Mouse (Mus musculus) embryo, embryonic 10.5 days (tissue): ENCODE data around the gene Psma6.
"Not testable (repeated sequence)": the region's sequence is repeated elsewhere in the genome, so short reads cannot be mapped to it uniquely, and the experiment has no call there.

Experiments used
- DNase-seq: peaks from one replicate; pipeline ENCODE4 v3.0.0-alpha.2; 2015; ENCODE audit warnings: low spot score

Psma6 gene

DNA sequence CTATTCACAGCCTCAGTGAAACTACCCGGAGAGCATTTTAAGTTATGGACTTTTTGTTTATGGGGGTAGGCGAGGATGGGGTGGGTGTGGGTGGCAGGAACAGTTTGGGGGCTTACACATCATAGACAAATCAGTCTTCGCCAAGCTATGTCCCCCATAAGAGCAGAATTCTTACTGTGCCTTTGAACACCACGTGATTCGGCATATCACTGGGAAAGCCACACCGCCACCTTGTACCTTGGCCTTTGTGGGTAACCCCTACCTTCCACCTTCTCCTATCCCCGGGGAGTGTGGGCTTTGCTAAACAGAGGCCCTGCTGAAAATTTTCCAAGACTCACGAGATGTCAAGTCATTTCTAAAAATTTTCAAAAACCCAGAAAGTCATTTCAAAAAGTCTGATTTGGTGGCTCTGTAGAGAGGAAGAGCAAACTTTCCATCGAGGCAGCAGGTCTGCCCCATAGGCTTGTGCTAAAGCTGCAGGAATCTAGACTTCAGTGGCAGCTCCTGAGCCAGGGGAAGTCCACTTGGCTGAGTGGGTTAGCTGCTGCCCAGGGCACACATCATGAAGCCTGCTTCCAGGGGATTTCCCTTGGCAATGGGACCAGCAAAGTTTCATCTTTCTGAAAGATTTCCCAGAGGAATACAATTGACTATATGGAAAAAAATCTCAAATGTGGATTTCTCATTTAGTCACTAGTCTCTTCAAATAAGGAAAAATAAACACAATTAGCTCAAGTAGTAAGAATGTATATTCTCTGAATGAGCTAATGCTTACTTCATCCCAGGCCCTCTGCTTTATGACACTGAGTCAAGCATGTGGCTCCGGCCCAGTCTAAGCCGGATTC lies 8.9 kb downstream of the Psma6 start:
- DNase-seq = no peak

DNA sequence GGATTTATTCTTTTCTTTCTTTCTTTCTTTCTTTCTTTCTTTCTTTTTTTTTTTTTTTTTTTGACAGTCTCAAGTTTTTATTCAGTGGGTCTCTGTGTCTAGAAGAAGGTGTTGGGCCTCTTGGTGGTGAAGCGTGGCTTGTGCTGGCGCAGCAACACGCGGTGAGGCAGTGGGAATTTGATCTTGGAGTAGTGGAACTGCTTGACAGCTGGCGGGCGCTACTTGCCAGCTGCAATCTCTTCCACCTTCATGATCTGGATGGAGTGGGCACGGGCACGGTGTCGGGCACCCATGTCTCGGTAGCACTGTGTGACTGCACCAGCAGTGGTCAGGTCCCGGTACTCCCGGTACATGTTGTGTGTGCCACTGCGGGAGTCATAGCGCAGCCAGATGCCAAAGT lies 11.6 kb downstream of the Psma6 start:
- DNase-seq = not testable (repeated sequence)

DNA sequence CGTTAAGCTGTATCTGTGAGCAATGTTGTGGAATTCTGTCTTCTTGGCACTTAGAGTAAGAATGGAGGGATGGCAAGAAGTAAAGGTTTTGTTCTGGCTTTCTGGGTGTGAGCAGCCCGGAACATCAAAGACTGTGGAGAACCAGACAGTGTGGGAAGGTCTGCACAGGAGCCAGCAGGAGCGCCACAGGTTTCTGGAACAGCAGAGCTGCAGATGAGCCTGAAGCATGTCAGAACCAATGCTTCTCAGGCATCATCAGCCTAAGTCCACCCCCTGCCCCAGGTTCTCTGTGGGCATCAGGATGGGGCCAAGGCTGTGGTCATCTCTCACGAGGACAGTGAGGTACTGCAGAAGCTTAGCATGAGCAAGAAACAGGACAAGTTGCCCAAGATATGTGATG lies 12.5 kb downstream of the Psma6 start:
- no peak for DNase-seq

DNA sequence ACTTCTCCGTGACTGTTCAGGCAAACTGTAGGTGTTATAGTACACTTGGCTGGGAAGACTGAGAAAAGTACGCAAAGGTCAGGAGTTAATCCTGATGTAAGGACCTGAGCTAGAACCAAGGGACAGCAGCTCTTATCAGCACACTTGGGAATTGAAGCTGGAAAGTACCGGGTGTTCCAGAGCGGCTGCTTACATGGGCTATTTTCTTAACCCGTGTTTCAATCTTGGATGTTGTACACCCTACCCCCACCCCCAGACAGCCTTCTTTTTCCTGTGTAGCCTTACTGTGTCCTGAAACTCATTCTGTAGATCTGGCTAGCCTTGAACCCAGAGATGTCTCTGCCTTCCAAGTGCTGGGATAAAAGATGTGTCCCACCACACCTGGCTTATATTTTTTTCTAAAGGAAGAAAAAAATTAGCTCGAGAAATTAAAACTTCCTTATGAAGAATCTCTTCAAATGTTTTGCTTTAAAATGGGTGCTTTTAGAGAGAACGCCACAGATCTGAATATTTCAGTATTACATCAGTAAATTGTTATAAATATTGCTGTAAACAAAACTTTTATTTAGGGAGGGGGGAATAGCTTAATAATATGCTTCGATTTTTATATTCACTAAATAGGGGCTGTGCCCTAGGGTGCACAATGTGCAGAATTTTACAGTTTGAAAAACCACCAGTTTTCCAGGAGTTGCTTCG lies 13.7 kb downstream of the Psma6 start:
- DNase-seq = peak; percentile 15

DNA sequence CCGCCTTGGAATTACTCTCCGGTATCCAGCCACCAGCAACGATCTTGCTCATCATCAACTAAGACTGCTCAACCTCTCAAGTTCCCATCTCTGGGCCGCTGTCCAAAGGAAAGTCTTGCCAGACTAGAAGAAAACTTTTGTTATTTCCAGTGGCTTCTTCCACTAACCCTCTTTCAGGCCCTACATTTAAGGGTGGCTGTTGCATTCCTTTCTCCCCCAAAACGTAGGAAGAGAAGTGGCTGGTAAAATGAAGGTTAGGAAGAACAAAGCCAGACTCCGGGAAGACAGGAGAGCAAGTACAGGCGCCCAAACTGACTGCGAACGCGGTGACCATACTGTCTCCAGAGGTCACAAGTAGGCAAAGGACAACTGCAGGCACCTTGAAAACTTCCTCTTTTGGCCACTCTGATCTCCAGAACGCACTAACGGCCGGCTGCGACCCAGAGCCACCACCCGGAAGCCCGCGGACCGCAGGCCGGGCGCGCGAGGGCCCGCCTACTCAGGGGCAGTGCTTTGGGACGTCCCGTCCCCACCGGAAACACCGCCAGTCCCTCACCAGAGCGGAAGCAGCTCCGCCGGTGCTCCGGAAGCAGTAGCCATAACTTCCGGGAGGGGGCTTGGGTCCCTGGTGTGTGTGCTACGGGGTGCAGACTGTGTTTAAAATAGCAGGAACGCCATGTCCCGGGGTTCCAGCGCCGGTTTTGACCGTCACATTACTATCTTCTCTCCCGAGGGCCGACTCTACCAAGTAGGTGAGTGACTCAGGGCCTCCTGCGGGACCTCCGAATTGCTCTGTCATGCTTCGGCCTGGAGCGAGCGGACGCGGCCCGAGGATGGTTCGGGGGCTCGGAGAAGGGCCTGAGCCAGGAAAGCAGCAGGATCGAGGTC lies 14.5 kb downstream of the Psma6 start:
- peak; percentile 97 for DNase-seq

DNA sequence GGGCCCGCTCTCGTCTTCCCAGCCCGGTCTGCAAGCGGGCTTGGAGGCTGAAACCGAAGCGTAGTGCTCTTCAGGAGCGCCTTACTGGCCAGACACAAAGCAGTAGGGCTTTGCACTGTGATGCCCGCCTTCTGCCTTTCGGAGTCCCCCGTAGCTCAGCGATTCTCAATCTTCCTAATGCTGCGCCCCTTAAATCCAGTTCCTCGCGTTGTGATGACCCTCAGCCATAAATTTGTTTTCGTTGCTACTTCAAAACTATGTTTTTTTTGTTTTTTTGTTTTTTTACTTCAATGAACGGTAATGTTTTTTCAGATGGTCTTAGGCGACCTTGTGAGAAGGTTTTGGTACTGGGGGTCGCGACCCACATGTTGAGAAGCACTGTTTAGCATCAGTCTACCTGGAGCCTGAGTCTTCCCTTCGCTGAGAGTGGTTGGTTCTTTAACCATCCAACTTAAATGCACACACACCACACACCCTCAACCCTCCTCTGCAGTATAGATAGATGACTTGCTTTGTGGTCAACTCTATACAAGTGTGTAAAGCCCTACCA lies 15.2 kb downstream of the Psma6 start:
- DNase-seq = no peak

DNA sequence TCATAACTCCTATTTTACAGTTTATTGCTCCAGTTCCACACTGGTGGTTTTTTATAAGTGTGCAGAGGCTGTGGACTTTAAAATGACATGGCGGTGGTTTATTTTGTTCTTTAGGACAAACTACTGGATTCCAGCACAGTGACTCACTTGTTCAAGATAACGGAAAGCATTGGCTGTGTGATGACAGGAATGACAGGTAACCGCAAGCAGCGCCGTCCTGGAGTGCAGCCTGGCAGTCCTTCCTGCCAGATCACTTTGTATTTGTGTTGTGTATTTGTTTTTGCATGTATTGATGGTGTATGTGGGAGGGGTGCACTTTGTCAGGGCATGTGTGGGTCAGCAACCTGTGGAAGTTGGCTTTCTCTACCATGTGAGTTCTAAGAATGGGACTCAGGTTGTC lies 23.9 kb downstream of the Psma6 start:
- no peak for DNase-seq

DNA sequence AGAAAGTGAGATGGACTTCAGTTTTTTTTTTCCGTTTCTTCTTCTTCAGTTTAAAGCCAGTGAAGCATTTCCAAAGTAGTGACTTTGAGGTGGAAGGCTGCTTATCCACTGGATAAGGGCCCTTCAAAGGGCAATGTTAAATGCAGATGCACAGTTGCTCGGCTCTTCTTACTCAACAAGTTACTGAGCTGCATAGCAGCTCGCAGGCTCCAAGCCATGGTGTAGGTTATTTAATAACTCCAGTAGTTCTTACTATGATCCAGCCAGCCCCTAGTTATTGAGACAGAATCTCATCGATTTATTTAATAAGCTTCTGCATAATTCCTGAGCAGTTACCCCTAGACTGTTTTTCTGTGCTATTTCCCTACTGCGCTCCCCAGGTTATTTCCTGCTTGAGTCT lies 31.2 kb downstream of the Psma6 start:
- no peak for DNase-seq

DNA sequence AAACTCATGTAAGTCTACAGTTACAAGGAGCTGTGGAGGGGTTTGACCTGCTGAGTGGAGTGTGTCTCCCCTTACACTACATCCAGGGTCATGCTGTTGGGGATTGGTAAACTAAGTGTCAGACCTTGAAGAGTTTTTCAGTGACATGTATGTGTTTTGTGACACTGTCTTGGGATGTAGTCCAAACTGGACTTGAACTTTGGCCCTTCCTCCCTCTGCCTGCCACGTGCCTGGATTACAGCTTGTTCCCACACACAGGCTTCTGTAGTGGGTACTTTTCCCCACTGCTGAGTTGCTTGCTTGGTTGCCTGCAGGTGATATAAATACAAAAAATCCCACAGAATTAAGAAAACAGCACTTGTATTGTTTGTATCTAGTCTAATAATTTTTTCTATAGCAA lies 31.7 kb downstream of the Psma6 start:
- no peak for DNase-seq

DNA sequence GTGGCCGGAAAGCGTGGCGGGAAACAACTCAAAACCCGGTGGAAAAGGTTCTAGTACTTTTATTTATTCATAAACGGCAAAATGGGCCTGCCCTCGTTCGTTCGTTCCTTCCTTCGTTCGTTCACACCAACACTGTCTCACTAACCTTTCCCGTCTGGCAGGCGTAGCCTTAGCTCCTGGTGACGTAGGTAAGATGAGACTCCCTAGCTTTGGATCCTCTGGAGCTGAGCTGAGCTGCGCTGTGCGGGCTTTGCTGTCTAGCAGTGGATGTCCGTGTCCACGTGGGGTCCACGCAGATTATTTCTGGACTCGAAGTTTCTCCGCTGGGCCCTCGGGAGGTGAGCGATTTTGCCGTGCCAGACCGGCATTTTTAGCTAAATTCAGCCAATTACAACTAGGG lies 36.2 kb downstream of the Psma6 start:
- no peak for DNase-seq

DNA sequence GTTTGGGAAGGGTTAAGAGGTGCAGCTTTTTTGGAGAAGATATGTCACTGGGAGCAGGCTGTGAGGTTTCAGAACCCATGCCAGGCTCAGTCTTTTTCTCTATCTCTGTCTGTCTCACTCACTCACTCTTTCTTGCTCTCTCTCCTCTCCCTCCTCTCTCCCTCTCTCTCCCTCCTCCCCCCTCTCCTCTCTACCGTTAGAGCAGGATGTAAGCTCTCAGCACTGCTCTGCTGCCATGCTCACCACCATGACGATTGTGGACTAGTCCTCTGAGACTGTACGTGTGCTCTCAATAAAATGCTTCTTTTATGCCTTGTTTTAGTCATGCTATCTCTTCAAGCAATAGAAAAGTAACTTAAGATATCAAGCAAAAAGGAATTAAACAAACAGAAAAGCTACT lies 38.0 kb downstream of the Psma6 start:
- DNase-seq = no peak

DNA sequence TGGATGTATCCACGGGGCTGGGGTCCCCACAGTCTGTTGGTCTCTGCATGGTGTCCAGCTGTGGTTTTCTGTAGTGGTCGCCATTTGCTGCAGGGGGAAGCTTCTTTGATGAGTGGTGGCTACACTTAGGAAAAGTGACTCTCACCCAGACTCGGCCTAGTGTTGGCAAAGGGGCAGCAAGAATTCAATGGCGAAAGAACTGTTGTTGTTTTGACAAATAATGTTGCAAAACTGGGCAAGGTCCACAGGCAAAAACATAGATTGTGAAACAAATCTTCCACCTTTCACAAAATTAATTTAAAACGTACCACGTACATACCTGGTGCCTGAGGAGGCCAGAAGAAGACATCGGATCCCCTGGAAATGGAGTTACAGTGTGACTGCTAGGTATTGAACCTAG lies 42.3 kb downstream of the Psma6 start:
- DNase-seq = no peak

DNA sequence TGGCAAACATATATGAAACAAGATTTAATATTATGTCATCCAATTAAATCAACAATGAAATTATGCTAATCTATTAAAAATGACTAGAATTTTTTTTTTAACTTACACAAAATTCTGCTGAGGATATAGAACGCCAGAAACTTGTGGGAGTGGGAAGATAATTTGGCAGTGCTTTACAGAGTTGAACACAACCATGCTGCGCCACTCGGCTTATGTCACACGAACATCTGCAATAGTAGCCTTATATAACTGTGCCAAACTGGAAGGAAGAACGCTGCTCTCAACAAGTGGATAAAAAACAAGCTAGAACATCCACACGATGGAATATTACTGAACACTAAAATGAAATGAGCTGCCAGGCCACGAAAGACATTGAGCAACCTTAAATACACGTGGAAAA lies 45.2 kb downstream of the Psma6 start:
- DNase-seq = no peak

DNA sequence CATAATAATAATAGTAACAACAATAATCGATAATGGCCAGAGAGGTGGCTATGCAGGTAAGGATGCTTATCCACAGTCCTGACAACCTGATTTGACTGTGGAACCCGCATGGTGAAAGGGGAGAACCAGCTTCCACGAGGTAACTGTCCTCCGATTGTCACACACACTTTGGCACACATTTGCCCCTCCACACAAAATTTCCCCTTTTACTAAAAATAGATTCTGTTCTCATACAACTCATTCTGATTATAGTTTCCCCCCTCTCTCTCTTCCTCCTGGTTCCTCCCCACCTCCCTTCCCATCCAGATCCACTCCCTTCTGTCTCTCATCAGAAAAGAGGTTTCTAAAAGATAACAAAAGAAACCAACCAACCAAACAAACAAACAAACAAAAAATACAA lies 45.9 kb downstream of the Psma6 start:
- no peak for DNase-seq

DNA sequence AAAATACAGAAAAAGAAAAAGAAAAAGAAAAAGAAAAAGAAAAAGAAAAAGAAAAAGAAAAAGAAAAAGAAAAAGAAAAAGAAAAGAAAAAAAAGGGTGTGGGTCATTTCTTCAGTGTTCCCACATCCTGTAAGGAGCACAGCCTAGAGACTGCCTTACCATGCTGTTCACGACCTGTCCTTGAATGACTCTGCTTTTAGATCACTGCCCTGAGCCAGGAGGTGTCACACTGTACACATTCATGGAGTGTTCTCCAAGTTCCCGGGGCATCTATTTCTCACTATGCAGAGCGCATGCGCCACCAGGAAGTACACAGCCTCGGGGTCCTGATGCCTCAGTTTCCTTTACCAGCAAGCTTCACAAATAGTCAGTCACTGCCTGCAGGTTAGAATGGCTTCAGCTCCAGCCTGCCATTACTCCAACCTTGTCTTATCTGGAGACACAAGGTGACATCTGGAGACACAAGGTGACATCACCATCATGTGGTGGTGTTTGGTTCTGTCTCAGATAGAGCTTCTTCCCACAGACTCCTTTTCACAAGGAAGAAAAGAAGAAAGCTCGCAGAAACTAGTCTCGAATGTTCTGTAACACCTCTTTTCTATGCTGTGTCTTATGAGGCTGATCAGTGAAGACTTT lies 48.4 kb downstream of the Psma6 start:
- DNase-seq = no peak

DNA sequence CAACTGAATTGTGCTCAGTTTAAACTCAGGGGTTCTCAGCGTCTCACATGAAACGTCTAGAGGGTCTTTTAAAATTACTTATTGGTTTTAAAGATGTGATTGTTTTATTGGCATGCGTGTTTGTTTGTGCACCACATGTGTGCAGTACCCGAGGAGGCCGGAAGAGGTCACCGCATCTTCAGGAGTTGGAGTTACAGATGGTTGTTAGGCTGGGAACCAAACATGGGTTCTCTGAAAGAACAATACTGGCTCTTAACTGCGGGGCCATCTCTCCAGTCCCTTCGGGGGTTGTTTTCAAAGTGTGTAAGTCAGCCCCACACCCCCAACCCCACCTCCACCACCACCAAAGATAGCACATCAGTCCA lies 48.9 kb downstream of the Psma6 start:
- DNase-seq = no peak

DNA sequence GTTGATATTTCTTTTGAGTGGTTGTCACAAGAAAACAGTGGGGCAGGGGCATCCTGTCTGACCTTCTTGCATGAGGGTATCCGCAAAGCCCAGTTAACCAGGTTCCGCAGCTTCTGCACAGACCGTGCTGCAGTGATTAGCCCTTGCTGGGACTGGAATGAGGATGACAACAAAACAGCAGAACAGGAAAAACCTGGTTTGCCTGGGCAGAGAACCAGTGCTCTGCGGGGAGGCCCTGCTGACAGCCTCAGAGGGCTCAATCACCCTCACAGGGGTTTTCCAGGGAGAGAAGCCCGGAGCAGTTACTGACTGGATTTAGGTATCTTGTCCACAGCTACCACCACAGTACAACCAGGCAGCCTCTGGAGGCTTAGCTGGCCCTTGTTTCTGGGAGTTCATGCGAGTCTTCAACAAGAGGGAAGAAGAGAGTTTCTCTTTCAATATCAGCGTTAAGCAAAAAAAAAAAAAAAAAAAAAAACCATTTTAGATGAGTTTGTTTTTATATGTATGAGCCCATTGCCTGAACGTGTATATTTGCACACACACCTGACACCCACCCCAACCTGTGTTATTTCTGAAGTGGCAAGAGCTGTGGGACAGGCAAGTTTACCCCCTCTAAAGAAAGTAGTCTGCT lies 49.9 kb downstream of the Psma6 start:
- DNase-seq = no peak

DNA sequence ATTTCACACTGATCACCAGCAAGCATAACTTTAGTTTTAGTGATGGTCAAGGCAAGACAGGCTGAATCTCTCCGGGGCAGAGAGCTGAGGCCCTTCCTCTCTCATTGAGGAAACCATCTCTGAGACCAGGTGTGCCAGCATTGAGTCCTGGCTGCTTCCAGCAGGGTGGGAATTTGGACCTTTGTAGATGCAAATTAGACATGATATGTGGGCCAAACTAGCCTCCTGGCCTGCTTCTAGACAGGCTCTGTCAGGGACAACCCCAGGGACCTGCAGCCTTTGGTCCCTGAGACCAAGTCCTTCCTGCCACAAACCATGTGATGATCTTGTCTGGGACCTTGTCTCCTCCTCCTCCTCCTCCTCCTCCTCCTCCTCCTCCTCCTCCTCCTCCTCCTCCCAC lies 51.1 kb downstream of the Psma6 start:
- no peak for DNase-seq

DNA sequence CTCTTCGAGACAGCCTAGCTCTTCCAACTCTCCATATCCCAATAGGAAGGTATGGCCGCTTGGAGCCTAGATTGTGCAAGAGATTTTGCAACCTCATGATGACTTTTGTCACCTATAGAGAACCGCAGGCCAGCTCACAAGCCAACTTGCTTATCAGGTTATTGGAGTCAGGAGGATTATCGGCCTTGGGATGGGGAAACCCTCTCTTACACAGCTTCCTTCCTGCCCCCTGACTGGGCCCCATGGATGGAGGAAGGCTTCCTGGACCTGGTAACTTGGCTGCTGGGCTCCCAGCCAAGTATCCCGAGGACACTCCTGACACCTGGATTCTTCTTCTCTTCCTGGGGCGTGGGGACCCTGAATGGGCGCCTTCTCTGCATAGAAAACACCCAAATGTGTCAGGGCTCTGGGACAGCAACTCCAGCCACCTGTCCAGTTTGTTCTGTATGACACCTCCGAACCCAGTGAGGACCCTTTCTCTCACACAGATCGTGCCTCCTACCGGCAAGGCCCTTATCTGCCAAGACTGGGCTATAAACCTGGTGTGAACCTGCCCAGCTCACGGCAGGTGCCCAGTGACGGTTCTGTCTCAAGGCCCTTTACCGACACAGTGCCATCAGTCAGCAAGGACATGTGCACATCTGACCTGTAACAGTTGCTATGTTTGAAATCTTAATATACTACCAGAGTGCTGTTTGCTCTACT lies 53.3 kb downstream of the Psma6 start:
- DNase-seq = no peak

DNA sequence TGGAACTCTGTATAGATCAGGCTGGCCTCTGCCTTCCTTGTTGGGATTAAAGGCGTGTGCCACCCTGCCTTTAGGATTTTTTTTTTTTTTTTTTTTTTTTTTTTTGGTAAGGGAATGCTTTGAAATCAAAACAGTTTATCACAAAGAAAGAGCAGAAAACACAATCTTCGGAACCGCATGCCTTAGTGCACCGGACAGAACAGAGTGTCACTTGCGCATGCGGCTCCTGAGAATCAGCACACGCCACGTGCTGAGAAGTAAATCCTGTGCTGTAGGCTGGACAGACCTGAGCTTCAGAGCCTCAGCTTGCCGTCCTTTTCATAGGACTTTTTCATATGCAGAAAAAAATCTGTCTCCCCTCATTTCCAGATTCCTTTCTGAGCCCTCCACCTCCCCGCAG lies 54.0 kb downstream of the Psma6 start:
- DNase-seq = no peak

DNA sequence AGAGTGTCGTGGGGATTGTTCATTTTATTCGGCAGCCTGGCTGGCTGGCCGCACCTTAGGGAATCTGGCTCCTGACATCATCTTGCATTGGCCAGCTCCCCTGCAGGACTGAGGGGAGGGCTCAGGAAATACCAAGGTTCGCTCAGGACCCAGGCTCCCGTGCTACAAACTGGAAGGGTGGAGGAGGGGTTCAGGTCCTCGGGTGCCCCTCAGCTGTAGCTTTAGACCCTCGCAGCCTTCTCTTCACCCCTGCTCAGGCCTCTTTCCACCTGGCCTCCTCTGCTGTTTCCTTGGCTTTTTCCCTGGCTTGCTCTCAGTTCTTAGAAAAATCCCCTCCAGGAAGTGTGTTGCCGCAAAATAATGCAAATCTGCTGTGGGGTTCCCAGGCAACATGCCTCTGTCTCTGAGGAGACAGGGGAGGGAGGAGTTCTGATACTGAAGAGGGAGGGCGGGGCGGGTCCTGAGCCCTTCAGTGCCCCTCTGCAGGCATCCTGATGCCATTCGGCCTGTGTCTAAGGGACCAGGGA lies 54.7 kb downstream of the Psma6 start:
- DNase-seq = peak; percentile 66
